Mouse (Mus musculus) liver, embryonic 11.5 days (tissue): ENCODE measurements at regions not wholly inside any gene's neighbourhood (a gene's known extent, or its start where the extent isn't known, plus 50 kb on each side); places are given as distances from the start of the nearest gene placed in this dataset.

Experiments used
- ATAC-seq: fragments of 200-750 bp; cut with Nextera tagmentation; replicated peaks from 2 replicates; pipeline ENCODE4 v1.8.0; 2017; ENCODE audit warnings: moderate number of reproducible peaks, mild to moderate bottlenecking, moderate TSS enrichment, moderate library complexity; ENCODE audit not compliant: low FRiP score
- DNase-seq: peaks from one replicate; pipeline ENCODE4 v3.0.0-alpha.2; 2017; ENCODE audit warnings: low spot score
- H3K27ac ChIP-seq: fragments of 300-500 bp; sonication (generic); 2 replicates; pipeline ENCODE4 v1.5.1; 2014; ENCODE audit warnings: mild to moderate bottlenecking, low read depth, low read length, control low read depth
- H3K27me3 ChIP-seq: fragments of 300-500 bp; sonication (generic); replicated peaks from 2 replicates; pipeline ENCODE4 v1.6.1; 2014; ENCODE audit warnings: low read length, mixed read lengths; ENCODE audit not compliant: control insufficient read depth, insufficient read depth
- H3K36me3 ChIP-seq: fragments of 300-500 bp; sonication (generic); 2 replicates; pipeline ENCODE4 v1.6.1; 2014; ENCODE audit warnings: mild to moderate bottlenecking, low read length, moderate library complexity, mixed read lengths; ENCODE audit not compliant: control insufficient read depth, insufficient read depth
- H3K4me1 ChIP-seq: fragments of 300-500 bp; sonication (generic); replicated peaks from 2 replicates; pipeline ENCODE4 v1.6.1; 2014; ENCODE audit warnings: low read length, mixed read lengths; ENCODE audit not compliant: control insufficient read depth, insufficient read depth
- H3K4me2 ChIP-seq: fragments of 300-500 bp; sonication (generic); 2 replicates; pipeline ENCODE4 v1.6.1; 2014; ENCODE audit warnings: mild to moderate bottlenecking, control low read depth, moderate library complexity
- H3K4me3 ChIP-seq: fragments of 300-500 bp; sonication (generic); 2 replicates; pipeline ENCODE4 v1.5.1; 2014; ENCODE audit warnings: low read depth, low read length, control low read depth
- H3K9ac ChIP-seq: fragments of 300-500 bp; sonication (generic); 2 replicates; pipeline ENCODE4 v1.6.1; 2014; ENCODE audit warnings: low read depth, low read length, control low read depth
- H3K9me3 ChIP-seq: fragments of 300-500 bp; sonication (generic); 2 replicates; pipeline ENCODE4 v1.6.1; 2016; ENCODE audit warnings: low read length, inconsistent platforms, mixed read lengths; ENCODE audit not compliant: control insufficient read depth
- WGBS: fragments of 180-500 bp; shearing (Covaris S2); extraction: QIAGEN DNeasy Blood & Tissue Kit; methylation state at CpG from one replicate; pipeline ENCODE4 v1.1.7; 2014; 5-methylcytosine and 5-hydroxymethylcytosine counted together

DNA sequence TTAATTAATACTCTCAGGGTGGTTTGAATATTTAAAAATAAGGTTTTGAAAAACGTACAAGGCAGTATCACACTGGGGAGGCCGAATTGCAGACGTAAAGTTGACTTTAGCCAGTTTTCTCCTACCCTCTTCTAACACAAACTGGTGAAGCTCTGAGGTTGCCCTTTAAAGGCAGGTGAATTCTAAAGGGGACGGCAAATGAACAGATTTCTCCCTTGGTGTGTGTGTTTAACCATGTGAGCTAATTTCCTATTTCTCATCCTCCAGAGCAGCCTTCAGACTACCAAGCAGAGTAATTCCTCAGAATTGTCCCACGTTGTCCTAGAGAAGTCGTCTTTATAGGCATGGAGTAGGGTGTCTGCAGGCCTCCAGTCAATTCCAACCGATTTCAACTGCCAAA, 143.1 kb upstream of the Adgrl4 start:
- H3K36me3 ChIP-seq: no peaks in the 10 kb centered on the region
- H3K4me2 ChIP-seq: no peak overlapping the region
- H3K9ac ChIP-seq: no peak overlapping the region
- no peak overlapping the region for H3K4me3 ChIP-seq
- H3K27ac ChIP-seq: no peak overlapping the region
- 81% methylated on average over 7 of the region's 7 CpGs for WGBS
- ATAC-seq (no peak), DNase-seq (no peak)
- H3K4me1 ChIP-seq: no peaks in the 10 kb centered on the region
- H3K9me3 ChIP-seq: no peaks in the 10 kb centered on the region
- H3K27me3 ChIP-seq: no peaks in the 10 kb centered on the region

DNA sequence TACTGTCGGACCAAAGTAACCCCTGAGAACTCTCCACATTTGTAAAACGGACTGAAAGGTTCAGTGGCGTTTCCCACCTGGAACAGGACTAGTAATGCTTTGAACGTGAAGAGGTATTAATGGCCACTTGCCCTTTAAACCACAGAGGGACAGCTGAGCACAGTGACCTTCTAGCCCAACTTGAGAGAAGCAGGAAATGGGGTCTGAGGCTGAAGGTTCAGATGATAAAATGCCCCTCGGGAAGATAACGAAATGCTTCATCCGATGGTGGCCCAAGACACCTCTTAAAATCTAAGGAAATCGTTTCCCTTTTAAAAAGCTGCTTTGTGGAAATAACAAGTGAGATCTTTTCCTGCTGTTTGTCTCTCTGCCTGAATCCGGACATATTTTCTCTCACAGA, 142.7 kb upstream of the Adgrl4 start:
- no peak for DNase-seq
- Histone ChIP-seq H3K27me3 (no peaks in the 10 kb centered on the region), H3K4me1 (no peaks in the 10 kb centered on the region), H3K27ac (no peak overlapping the region), H3K4me3 (no peak overlapping the region), H3K36me3 (no peaks in the 10 kb centered on the region), H3K9ac (no peak overlapping the region), H3K9me3 (no peaks in the 10 kb centered on the region), H3K4me2 (no peak overlapping the region)
- ATAC-seq: no peak
- 49% methylated on average over 9 of the region's 9 CpGs for WGBS

DNA sequence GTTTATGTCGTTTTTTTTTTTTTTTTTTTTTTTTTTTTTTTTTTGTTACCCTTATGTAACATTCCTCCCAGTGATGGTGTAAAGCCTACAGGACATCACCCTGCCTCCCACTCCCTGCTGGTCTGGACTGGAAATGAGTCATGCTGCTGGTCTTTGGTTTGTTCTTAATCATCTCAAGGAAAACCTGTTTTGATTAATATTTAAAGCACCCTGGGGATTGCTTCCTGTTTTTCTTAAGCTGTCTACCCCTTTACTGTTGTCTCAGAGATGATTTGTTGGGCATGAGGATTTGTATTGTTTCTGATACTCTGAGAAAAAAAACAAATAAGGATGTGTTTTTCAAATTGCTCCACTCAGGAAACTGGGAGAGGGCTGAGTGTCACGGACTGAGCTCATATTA, 139.4 kb upstream of the Adgrl4 start:
- H3K4me2 ChIP-seq: no peak overlapping the region
- H3K9ac ChIP-seq: no peak overlapping the region
- WGBS: 66% methylated on average over 2 of the region's 2 CpGs
- no peaks in the 10 kb centered on the region for H3K4me1 ChIP-seq
- no peak for ATAC-seq
- no peak overlapping the region for H3K27ac ChIP-seq
- no peaks in the 10 kb centered on the region for H3K36me3 ChIP-seq
- H3K27me3 ChIP-seq: no peaks in the 10 kb centered on the region
- DNase-seq: no peak
- no peaks in the 10 kb centered on the region for H3K9me3 ChIP-seq
- H3K4me3 ChIP-seq: no peak overlapping the region

DNA sequence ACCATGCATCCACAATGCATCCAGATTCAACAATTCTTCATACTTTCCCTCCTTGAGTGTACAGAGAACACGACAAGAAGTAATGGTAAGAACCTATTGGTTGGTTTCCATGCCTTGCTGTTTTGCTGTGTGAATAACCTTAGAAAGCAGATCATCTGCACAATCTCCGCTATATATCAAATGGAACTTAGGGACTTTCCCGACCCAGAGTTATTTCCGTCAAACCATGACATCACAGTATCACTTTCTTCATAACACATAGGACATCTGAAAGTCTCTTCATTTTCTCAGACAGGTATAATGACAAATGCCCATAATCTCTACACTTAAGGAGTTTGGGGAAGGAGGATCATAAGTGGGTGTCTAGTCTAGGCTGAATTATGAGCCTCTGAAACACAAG, 132.3 kb upstream of the Adgrl4 start:
- Histone ChIP-seq H3K36me3 (no peaks in the 10 kb centered on the region), H3K4me2 (no peak overlapping the region), H3K27me3 (no peaks in the 10 kb centered on the region), H3K4me1 (no peaks in the 10 kb centered on the region), H3K27ac (no peak overlapping the region), H3K9me3 (no peaks in the 10 kb centered on the region), H3K9ac (no peak overlapping the region), H3K4me3 (no peak overlapping the region)
- 85% methylated on average over 4 of the region's 4 CpGs for WGBS
- no peak for ATAC-seq
- DNase-seq: no peak

DNA sequence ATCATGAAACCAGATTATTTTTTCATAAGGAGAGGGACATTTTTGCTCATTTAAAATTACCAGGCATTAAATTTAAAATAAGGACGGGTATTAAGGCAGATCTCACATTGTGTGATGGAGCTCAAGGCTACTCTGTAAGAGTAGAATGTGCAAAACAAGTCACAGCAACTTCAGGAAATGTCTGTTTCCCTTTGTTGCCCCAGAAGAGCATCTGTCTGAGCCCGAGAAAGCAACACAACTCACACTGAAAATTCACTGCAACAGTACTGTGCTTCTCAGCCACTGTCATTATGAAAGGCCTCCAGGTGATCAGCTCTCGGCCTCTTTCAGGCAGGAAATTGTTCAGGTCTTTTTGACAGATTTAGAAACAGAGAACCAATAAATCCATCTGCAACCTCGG, 129.7 kb upstream of the Adgrl4 start:
- Histone ChIP-seq H3K4me3 (no peak overlapping the region), H3K27ac (no peak overlapping the region), H3K9me3 (no peaks in the 10 kb centered on the region), H3K27me3 (no peaks in the 10 kb centered on the region), H3K4me1 (no peaks in the 10 kb centered on the region), H3K9ac (no peak overlapping the region), H3K36me3 (no peaks in the 10 kb centered on the region), H3K4me2 (no peak overlapping the region)
- 43% methylated on average over 4 of the region's 4 CpGs for WGBS
- DNase-seq: no peak
- ATAC-seq: no peak

DNA sequence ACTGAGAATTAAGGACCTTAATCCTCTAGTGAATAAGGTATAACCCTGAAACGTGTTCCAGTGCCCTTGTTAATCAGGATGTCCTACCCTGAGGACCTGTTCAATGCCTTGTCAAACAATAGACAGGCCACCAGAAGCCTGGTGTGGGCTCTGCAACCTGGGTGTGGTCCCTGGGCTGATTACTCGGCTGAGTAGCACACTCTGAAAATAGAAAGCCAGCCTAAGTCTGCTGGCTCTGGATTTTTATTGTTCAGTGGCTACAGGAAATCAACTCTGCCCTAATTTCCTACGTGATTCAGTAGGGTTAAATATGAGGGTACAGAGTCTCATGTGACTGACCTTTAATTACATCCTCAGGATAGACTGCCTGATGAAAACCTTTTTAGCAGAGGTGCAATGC, 113.9 kb upstream of the Adgrl4 start:
- Histone ChIP-seq H3K9ac (no peak overlapping the region), H3K27ac (no peak overlapping the region), H3K27me3 (no peaks in the 10 kb centered on the region), H3K9me3 (no peaks in the 10 kb centered on the region), H3K4me1 (no peaks in the 10 kb centered on the region), H3K4me2 (no peak overlapping the region), H3K36me3 (no peaks in the 10 kb centered on the region), H3K4me3 (no peak overlapping the region)
- ATAC-seq: no peak
- 48% methylated on average over 3 of the region's 3 CpGs for WGBS
- DNase-seq: no peak

DNA sequence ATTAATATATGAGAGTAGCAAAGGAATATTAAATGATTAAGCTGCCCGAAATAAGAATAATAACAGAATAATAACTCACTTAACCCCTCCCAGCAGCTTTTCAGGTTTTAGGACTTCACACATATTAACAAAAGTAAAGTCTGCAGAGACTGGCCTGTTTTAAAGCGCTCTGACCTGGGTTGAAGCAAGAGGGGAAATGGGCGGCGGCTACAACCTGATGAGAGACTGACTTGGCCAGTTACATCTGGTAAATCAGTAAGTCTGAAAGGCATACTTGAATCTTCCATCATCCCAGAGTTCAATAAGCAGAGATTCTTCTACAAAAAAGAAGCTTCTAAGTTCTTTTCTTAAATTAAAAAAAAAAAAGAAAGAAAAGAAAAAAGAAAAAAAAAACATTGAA, 107.9 kb upstream of the Adgrl4 start:
- no peaks in the 10 kb centered on the region for H3K27me3 ChIP-seq
- no peaks in the 10 kb centered on the region for H3K9me3 ChIP-seq
- no peak overlapping the region for H3K4me2 ChIP-seq
- H3K36me3 ChIP-seq: no peaks in the 10 kb centered on the region
- no peaks in the 10 kb centered on the region for H3K4me1 ChIP-seq
- DNase-seq (no peak), ATAC-seq (no peak)
- H3K9ac ChIP-seq: no peak overlapping the region
- H3K4me3 ChIP-seq: no peak overlapping the region
- 80% methylated on average over 4 of the region's 4 CpGs for WGBS
- H3K27ac ChIP-seq: no peak overlapping the region

DNA sequence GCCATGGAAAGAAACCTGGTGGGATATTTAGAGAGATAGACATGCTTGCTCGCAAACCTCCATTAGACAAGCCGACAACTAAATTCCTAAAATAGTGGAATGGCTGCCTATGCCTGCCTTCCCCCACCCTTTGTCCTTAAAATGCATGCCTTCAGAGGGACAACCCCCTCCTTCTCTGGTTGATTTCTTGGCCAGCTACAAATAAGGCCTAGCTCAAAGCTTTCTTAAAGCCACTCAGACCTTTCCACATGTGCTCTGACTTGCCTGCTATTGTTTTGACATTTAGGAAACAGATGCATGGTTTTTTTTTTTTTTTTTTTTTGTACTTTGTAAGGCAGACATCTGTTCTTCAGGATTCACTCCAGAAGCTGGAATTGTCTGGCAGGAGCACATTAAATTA, 105.8 kb upstream of the Adgrl4 start:
- 79% methylated on average over 2 of the region's 2 CpGs for WGBS
- Histone ChIP-seq H3K9ac (no peak overlapping the region), H3K36me3 (no peaks in the 10 kb centered on the region), H3K27ac (no peak overlapping the region), H3K4me1 (no peaks in the 10 kb centered on the region), H3K4me3 (no peak overlapping the region), H3K9me3 (no peaks in the 10 kb centered on the region), H3K4me2 (no peak overlapping the region), H3K27me3 (no peaks in the 10 kb centered on the region)
- ATAC-seq (no peak), DNase-seq (no peak)

DNA sequence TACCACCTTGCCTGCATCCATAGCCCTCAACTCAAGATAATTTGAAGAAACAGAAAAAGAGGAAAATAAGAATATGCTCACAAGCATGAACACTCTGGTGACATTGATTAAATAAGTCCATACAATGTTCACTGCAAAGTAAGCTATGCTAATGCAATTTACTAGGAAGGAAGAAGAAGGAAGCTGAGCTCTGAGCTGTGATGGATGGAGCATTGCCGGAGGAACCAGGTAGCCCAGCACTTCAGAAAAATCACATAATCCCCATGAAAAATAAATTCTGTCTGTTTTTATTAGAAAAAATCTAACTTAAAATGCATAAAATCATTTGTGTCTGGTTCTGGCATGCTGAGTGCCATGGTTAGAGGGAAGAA, 105.4 kb upstream of the Adgrl4 start:
- H3K4me1 ChIP-seq: no peaks in the 10 kb centered on the region
- no peak for ATAC-seq
- WGBS: 82% methylated on average over 1 of the region's 1 CpGs
- no peaks in the 10 kb centered on the region for H3K27me3 ChIP-seq
- no peak overlapping the region for H3K4me2 ChIP-seq
- no peak overlapping the region for H3K27ac ChIP-seq
- no peak overlapping the region for H3K9ac ChIP-seq
- no peaks in the 10 kb centered on the region for H3K9me3 ChIP-seq
- no peak overlapping the region for H3K4me3 ChIP-seq
- H3K36me3 ChIP-seq: no peaks in the 10 kb centered on the region
- DNase-seq: no peak
